Mouse (Mus musculus) monocyte, adult 59 days (primary cell): Measurements from ENCODE around the gene Slc7a11. TPM values are rescaled to one million over a fixed set of nuclear protein-coding genes. Genes with fewer than 3 reads are reported as not detected.

ENCODE experiments used
- total RNA-seq, 2 experiments: library from RNA; stranded (reverse); gene quantifications; one replicate each; pipeline ENCODE4 v1.2.4; 2023

The Slc7a11 gene
- 10 to 100 TPM; 15.1 to 22.8 TPM for total RNA-seq

GRCm38 (mm10) chr3:50443421-50443916, at the start of gene Slc7a11:
Slc7a11 (minus strand) TSS chr3:50443614.

